Mouse (Mus musculus) B cell, adult 67 days (primary cell): ENCODE data around the gene Psmd5. TPM values are rescaled to one million over a fixed set of nuclear protein-coding genes. Genes with fewer than 3 reads are reported as not detected.

Experiments used
- total RNA-seq, 2 experiments: library from RNA; stranded (reverse); gene quantifications; 4 replicates each; pipeline ENCODE4 v1.2.4; 2023

Gene Psmd5
- total RNA-seq, result 10 to 100 TPM; 28.1 to 36.0 TPM

GRCm38 (mm10) chr2:34874816-34875345, at the start of gene Psmd5:
TSS of gene Psmd5 (minus strand) at chr2:34874968.

GRCm38 (mm10) chr2:34913218-34914068, 38.7 kb upstream of the Psmd5 start, which contains the start of gene Phf19:
TSS of gene Phf19 (minus strand) at chr2:34914026.

GRCm38 (mm10) chr2:34874271-34874670, 497 bp downstream of the Psmd5 start, which contains the start of gene Cutal:
TSS of gene Cutal (plus strand) at chr2:34874396.

GRCm38 (mm10) chr2:34832766-34833457, 41.9 kb downstream of the Psmd5 start, which contains the start of gene Gm34653:
TSS of gene Gm34653 (plus strand) at chr2:34833007.

GRCm38 (mm10) chr2:34825827-34826459, 48.8 kb downstream of the Psmd5 start, which contains the start of gene Fbxw2:
TSS of gene Fbxw2 (minus strand) at chr2:34826311.

Other genes starting within 250 kb of the Psmd5 start
- 100 to 1,000 TPM; 113 to 131 TPM for gene Gapvd1, start 119.7 kb downstream of the Psmd5 start, total RNA-seq
- 100 to 1,000 TPM; 705 to 795 TPM for gene Hspa5, start 103.0 kb downstream of the Psmd5 start, total RNA-seq
- gene Rabepk, start 75.1 kb downstream of the Psmd5 start, total RNA-seq, result 10 to 100 TPM; 18.1 to 24.1 TPM
- 100 to 1,000 TPM; 101 to 107 TPM for gene Fbxw2, start 48.7 kb downstream of the Psmd5 start, total RNA-seq
- not detected for gene Gm34653, start 42.0 kb downstream of the Psmd5 start, total RNA-seq
- not detected for gene Cutal, start 572 bp downstream of the Psmd5 start, total RNA-seq
- gene Phf19, start 39.1 kb upstream of the Psmd5 start, total RNA-seq, result 10 to 100 TPM; 12.0 to 15.2 TPM
- gene Traf1, start 86.8 kb upstream of the Psmd5 start, total RNA-seq, result 10 to 100 TPM; 53.2 to 69.2 TPM
- gene Hc, start 186.5 kb upstream of the Psmd5 start, total RNA-seq, result not detected
- gene AI182371, start 226.6 kb upstream of the Psmd5 start, total RNA-seq, result 1 to 10 TPM in 1 of 2 experiments, under 1 TPM in 1; 0.84 to 1.1 TPM
- gene Cntrl, start 234.5 kb upstream of the Psmd5 start, total RNA-seq, result 100 to 1,000 TPM; 148 to 153 TPM